Mouse (Mus musculus): ENCODE results near the gene Mttp. TPM values are rescaled to one million over a fixed set of nuclear protein-coding genes. Genes with fewer than 3 reads are reported as not detected.
"Not testable (repeated sequence)": the region's sequence is repeated elsewhere in the genome, so short reads cannot be mapped to it uniquely, and the experiment has no call there.

Mttp gene
- total RNA-seq, 2 experiments from 2014 or later = 11.7 to 21.3 TPM

DNA sequence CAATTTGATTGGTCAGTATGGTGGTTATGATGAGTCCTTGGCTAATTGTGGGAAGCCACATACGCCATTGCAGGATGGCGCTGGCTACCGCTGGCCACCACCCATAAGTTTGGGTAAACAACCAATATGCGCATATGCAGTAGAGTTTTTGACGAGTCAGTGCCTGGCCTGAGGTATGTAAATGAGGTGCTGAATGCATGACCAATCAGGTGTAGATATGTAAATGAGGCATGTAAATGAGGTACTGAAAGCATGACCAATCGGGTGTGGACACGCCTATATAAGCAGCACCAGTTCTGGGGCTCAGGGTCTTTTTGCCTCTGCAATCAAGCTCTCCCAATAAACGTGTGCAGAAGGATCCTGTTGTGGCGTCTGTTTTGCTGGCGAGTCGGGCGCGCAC lies 6.6 kb downstream of the Mttp start:
- not testable (repeated sequence) for DNase-seq (ENCODE audit: low spot score in 2 of 2)

- no peak for DNase-seq (ENCODE audit: low spot score in 2 of 2)
Measured at GRCm38 (mm10) chr3:138134528-138134927, 10.2 kb downstream of the Mttp start.

GRCm38 (mm10) chr3:138133916-138134315 lies 10.9 kb downstream of the Mttp start:
- DNase-seq (ENCODE audit: low spot score in 2 of 2) = no peak

DNA sequence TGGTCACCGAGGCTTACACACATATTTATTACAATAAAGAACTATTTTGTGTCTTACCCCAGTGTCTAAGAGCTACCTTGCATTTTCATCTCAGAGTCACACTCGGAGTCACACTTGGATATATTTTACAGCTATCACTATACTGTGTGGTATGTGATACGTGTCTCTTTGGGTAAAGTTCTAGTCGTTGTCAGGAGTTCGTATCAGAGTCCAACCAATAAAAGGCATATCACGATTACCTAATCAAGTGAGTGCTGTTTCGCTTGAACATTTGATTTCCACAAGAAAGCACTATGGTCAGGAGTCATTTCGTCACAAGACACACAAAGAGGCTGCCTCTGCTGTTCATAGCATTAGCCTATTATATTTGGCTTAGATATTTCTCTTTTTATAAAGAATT lies 11.3 kb downstream of the Mttp start:
- DNase-seq (ENCODE audit: low spot score in 2 of 2) = no peak

DNA sequence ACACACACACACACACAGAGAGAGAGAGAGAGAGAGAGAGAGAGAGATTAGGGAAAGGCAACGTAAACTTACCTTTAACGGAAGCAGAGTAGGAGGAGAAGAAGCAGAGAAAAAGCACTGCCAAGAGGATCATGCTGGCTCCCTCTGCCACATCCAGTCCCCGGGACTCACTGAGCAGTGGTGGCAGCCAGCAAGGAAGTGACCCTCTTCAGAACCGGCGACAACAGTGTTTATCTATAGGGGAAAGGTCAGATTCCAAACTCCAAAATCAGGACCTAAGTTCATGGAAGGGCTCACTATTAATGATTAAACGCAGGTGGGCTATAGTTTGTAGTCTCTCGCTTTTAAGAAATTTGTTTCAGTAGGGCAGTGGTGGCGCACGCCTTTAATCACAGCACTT lies 13.6 kb downstream of the Mttp start:
- DNase-seq (ENCODE audit: low spot score in 2 of 2) = no peak

- no peak for DNase-seq (ENCODE audit: low spot score in 2 of 2)
Measured at GRCm38 (mm10) chr3:138130692-138131091, 14.1 kb downstream of the Mttp start.

DNA sequence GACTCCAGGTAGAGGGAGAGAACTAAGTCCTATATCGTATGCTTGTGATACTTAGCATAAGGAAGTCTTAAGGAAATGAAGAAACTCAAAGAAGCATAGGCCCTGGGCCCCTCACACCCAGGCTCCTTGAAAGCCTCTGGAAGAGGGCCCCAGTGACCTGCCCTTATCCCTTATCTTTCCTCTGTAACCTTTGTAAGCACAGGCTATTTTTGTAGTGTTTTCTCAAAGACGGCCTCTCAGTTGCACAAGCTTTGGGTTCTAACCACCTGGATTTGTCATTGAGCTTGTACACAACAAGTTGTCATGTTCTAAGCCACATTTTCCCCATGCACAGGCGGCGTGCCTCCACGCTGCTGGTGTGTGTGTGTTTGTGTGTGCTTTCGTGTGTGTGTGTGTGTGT lies 15.7 kb downstream of the Mttp start:
- no peak for DNase-seq (ENCODE audit: low spot score in 2 of 2)

- no peak for DNase-seq (ENCODE audit: low spot score in 2 of 2)
Measured at GRCm38 (mm10) chr3:138123842-138124241, 20.9 kb downstream of the Mttp start.

DNA sequence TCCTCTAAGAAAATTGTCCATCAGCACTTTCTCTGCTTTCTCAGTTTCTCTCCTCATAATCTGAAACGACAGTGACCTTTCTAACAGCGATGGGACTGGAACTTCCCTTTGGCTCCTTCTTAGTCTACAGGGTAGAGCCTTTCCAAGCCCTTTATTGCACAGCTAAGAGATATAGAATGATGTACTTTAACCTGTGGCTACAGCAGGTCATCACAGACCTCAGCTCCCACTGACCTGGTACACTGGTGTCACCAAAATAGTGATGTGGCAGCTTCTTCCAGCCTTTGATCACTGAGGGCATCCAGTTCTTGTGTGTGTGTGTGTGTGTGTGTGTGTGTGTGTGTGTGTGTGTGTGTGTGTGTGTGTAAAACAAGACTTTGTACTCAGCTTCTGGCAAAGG lies 23.3 kb downstream of the Mttp start:
- no peak for DNase-seq (ENCODE audit: low spot score in 2 of 2)

- DNase-seq (ENCODE audit: low spot score in 2 of 2) = no peak
Measured at GRCm38 (mm10) chr3:138119444-138120105, 25.2 kb downstream of the Mttp start.

GRCm38 (mm10) chr3:138118831-138119230 lies 25.9 kb downstream of the Mttp start:
- no peak for DNase-seq (ENCODE audit: low spot score in 2 of 2)

GRCm38 (mm10) chr3:138118392-138118791 lies 26.4 kb downstream of the Mttp start:
- no peak for DNase-seq (ENCODE audit: low spot score in 2 of 2)

GRCm38 (mm10) chr3:138116871-138117270 lies 27.9 kb downstream of the Mttp start:
- DNase-seq (ENCODE audit: low spot score in 2 of 2) = no peak

DNA sequence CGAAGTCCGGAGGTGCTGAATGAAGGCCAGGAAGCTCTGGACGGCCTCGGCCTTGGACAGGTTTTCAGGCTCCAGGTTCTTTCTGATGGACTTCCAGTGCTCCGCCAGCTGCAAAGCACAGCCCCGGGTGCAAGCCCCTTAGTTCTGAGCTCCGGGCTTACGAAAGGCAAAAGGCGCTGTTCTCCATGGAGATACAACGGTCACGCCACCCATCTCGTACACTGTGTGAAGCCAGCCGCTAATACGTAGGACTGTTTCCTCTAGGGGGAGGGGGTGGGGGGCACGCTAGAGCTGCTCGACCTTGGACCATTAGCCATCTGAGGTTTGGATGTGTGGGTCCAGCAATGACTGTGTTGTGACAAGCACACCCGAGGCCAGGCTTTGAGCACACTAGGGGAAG lies 30.7 kb downstream of the Mttp start:
- DNase-seq (ENCODE audit: low spot score in 2 of 2) = no peak

DNA sequence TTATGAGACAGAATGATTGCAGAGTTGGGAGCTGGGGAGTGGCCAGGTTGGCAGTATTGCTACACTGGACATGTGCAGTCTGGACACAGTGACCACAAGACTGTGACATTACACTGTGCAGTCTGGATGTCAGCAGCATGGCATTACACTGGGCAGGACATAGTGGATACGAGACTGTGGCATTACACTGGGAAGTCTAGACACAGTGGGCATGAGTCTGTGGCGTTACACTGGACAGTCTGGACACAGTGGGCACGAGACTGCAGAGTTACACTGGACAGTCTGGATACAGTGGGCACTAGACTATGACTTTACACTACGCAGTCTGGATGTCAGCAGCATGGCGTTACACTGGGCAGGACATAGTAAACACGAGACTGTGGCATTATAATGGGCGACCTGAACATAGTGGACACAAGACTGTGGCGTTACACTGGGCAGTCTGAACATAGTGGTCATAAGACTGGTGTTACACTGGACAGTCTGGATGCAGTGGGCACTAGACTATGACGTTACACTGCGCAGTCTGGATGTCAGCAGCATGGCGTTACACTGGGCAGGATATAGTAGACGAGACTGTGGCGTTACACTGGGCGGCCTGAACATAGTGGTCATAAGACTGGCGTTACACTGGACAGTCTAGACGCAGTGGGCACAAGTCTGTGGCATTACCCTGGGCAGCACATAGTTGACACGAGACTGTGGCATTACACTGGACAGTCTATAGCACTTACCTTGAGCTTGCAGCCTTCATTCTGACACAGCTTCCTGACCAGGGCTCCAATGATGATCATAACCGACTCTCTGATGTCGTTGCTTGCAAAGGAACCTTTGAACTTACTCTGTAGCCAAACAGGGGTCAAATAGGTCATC lies 33.6 kb downstream of the Mttp start:
- DNase-seq (ENCODE audit: low spot score in 2 of 2) = no peak

DNA sequence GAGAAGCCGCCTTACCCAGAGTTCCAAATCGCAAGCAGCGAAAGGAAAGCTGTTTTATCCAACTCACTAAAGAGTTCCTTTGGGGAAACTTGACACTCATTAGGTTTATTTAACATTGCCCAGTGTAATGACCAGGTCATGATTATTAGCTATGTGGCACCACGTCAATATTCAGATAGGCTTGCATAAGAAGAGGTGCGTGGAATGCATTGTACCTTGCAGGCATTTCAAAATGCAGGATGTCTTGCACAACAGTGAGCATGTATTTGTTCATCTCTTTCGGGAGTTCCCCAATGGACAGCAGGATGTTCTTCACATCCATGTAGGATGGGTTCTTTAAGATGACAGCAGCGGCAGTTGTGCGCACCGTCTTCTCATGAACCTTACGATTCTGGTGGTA lies 37.9 kb downstream of the Mttp start:
- no peak for DNase-seq (ENCODE audit: low spot score in 2 of 2)

GRCm38 (mm10) chr3:138105056-138105455 lies 39.7 kb downstream of the Mttp start:
- DNase-seq (ENCODE audit: low spot score in 2 of 2) = no peak

GRCm38 (mm10) chr3:138103690-138104089 lies 41.1 kb downstream of the Mttp start:
- no peak for DNase-seq (ENCODE audit: low spot score in 2 of 2)

DNA sequence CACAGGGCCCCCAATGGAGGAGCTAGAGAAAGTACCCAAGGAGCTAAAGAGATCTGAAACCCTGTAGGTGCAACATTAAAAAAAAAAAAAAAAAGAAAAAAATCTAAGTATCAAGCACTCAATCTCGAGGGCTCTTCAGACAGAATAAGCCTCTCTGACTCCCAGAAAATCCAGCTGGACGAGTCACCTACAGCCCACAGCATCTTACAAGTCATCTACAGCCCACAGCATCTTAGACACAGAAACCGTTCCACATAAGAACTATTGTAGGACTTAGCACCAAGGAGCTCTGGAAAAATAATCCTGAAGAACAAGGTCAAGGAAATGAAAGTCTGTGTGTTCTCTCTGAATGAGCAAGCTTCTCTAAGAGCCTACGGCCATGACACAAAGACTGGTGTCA lies 42.8 kb downstream of the Mttp start:
- no peak for DNase-seq (ENCODE audit: low spot score in 2 of 2)

GRCm38 (mm10) chr3:138097718-138098117 lies 47.0 kb downstream of the Mttp start:
- no peak for DNase-seq (ENCODE audit: low spot score in 2 of 2)

- DNase-seq (ENCODE audit: low spot score in 2 of 2) = no peak
Measured at GRCm38 (mm10) chr3:138096263-138097028, 48.3 kb downstream of the Mttp start.

DNA sequence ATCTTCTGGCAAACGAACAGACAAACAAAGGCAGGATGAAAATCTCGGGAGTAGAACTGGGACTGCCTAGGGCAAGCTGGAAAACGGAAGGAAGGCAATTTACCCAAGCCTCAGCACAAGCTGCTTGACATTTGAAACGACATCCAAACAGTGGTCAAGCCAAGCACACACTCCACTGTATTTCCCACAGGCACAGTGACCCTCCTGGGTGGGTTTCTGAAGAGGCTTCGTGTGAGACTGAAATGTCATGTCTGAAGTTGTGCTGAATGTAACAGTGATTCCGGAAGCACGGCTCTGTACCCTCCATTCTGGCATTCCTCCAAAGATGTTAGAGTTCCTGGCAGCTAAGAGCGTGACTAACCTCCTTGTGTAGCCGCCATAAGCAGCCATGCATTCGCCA lies 49.0 kb downstream of the Mttp start:
- DNase-seq (ENCODE audit: low spot score in 2 of 2) = no peak
